Mouse (Mus musculus) forebrain, embryonic 13.5 days (tissue): ENCODE data around the gene Mpzl1. TPM values are rescaled to one million over a fixed set of nuclear protein-coding genes. Genes with fewer than 3 reads are reported as not detected.

Experiments used
- ATAC-seq: fragments of 200-750 bp; cut with Nextera tagmentation; 2 replicates; pipeline ENCODE4 v1.8.0; 2017
- H3K27ac ChIP-seq: fragments of 300-500 bp; sonication (generic); 2 replicates; pipeline ENCODE4 v1.5.1; 2015; ENCODE audit warnings: inconsistent platforms, mild to moderate bottlenecking, moderate library complexity
- H3K27me3 ChIP-seq: fragments of 300-500 bp; sonication (generic); 2 replicates; pipeline ENCODE4 v1.6.1; 2015; ENCODE audit warnings: mild to moderate bottlenecking, inconsistent platforms
- H3K36me3 ChIP-seq: fragments of 300-500 bp; sonication (generic); 2 replicates; pipeline ENCODE4 v1.6.1; 2015; ENCODE audit warnings: mild to moderate bottlenecking, inconsistent platforms; ENCODE audit not compliant: poor library complexity, severe bottlenecking
- H3K4me1 ChIP-seq: fragments of 300-500 bp; sonication (generic); 2 replicates; pipeline ENCODE4 v1.6.1; 2015; ENCODE audit warnings: inconsistent platforms
- H3K4me2 ChIP-seq: fragments of 300-500 bp; sonication (generic); 2 replicates; pipeline ENCODE4 v1.6.1; 2015; ENCODE audit warnings: inconsistent platforms, mild to moderate bottlenecking, moderate library complexity
- H3K4me3 ChIP-seq: fragments of 300-500 bp; sonication (generic); 2 replicates; pipeline ENCODE4 v1.5.1; 2015; ENCODE audit warnings: mild to moderate bottlenecking, inconsistent platforms
- H3K9ac ChIP-seq: fragments of 300-500 bp; sonication (generic); 2 replicates; pipeline ENCODE4 v1.6.1; 2015; ENCODE audit warnings: mild to moderate bottlenecking, inconsistent platforms
- H3K9me3 ChIP-seq: fragments of 300-500 bp; sonication (generic); replicated peaks from 2 replicates; pipeline ENCODE4 v1.6.1; 2016; ENCODE audit warnings: inconsistent platforms
- WGBS: fragments of 180-500 bp; shearing (Covaris S2); methylation state at CpG from one replicate; pipeline ENCODE4 v1.1.7; 2015; 5-methylcytosine and 5-hydroxymethylcytosine counted together
- polyA plus RNA-seq: library from polyadenylated mRNA; unstranded; fragments of >200 nt; fragmentation: Nextera tagmentation; extraction: Ambion mirVana; gene quantifications from 2 replicates; pipeline ENCODE4 v1.2.1, GENCODE M21; 2015

Mpzl1 gene
- polyA plus RNA-seq, 1 experiment from 2014 or later = 131 TPM

- Histone ChIP-seq H3K9me3 (no peaks in the 10 kb centered on the region), H3K9ac (no peak overlapping the region), H3K27ac (peak overlapping the region; percentile 59; the same call in 1 of the 2 replicates), H3K4me1 (peaks cover 21% of the 10 kb centered on the region), H3K4me2 (0 out of 2 replicates have a peak overlapping the region, but pooled peaks have one; percentile 19), H3K4me3 (no peak overlapping the region), H3K27me3 (no peaks in the 10 kb centered on the region), H3K36me3 (peaks cover 44% of the 10 kb centered on the region)
- WGBS = 39% methylated on average over 7 of the region's 7 CpGs
- peak; percentile 33; the same call in 1 of the 2 replicates for ATAC-seq
Observed at GRCm38 (mm10) chr1:165609495-165610320, 24.6 kb downstream of the Mpzl1 start.

DNA sequence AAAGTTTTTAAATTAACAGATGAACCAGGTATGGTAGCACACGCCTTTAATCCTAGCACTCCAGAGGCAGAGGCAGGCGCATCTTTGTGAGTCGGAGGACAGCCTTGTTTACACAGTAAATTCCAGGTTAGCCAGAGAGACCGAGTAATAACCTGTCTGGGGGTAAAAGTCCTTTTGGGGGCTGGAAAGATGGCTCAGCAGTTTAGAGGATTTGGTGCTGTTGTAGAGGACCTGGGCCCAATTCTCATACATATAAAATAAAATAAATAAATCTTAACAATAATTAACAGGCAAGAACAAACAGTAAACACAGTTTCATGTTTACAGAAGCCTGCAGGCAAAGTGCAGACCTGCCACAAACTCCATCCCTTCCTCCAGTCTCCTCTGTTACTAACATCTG, 25.4 kb downstream of the Mpzl1 start:
- Histone ChIP-seq H3K9me3 (no peaks in the 10 kb centered on the region), H3K27me3 (no peaks in the 10 kb centered on the region), H3K4me2 (no peak overlapping the region), H3K27ac (no peak overlapping the region), H3K36me3 (peaks cover 44% of the 10 kb centered on the region), H3K4me3 (no peak overlapping the region), H3K9ac (no peak overlapping the region), H3K4me1 (peaks cover 21% of the 10 kb centered on the region)
- ATAC-seq = no peak
- 91% methylated on average over 4 of the region's 4 CpGs for WGBS

DNA sequence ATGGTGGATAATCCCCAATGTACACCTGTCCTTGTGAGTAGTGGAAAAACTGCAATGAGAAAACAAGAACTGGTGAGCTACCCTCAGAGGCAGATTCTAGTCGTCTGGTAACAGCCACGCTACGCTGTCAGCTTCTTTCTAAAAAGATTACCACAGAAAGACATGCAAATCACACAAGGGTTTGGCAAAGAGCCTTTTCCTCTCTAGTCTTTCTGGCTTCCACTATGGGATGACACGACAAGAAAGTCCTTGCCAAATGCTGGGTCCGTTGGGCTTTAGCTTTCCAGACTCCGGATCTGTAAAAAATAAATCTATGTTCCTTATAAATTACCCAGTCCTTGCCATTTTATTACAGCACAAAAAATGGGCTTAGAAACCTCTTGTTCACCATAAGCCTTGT, 28.6 kb downstream of the Mpzl1 start:
- H3K9me3 ChIP-seq = no peaks in the 10 kb centered on the region
- H3K4me1 ChIP-seq = peaks cover 15% of the 10 kb centered on the region
- no peak for ATAC-seq
- H3K9ac ChIP-seq = no peak overlapping the region
- H3K27me3 ChIP-seq = no peaks in the 10 kb centered on the region
- no peak overlapping the region for H3K27ac ChIP-seq
- no peak overlapping the region for H3K4me3 ChIP-seq
- 89% methylated on average over 6 of the region's 6 CpGs for whole genome bisulfite sequencing
- H3K4me2 ChIP-seq = no peak overlapping the region
- H3K36me3 ChIP-seq = peaks cover 69% of the 10 kb centered on the region

GRCm38 (mm10) chr1:165605108-165605507, 29.2 kb downstream of the Mpzl1 start:
- Histone ChIP-seq H3K27ac (no peak overlapping the region), H3K27me3 (no peaks in the 10 kb centered on the region), H3K4me3 (no peak overlapping the region), H3K9ac (no peak overlapping the region), H3K9me3 (no peaks in the 10 kb centered on the region), H3K4me2 (no peak overlapping the region), H3K4me1 (peaks cover 8% of the 10 kb centered on the region), H3K36me3 (peaks cover 69% of the 10 kb centered on the region)
- 88% methylated on average over 3 of the region's 3 CpGs for WGBS
- ATAC-seq = no peak

GRCm38 (mm10) chr1:165604203-165604602, 30.1 kb downstream of the Mpzl1 start:
- Histone ChIP-seq H3K4me2 (no peak overlapping the region), H3K4me3 (no peak overlapping the region), H3K9ac (no peak overlapping the region), H3K9me3 (no peaks in the 10 kb centered on the region), H3K27ac (no peak overlapping the region), H3K27me3 (no peaks in the 10 kb centered on the region), H3K36me3 (peaks cover 69% of the 10 kb centered on the region), H3K4me1 (no peaks in the 10 kb centered on the region)
- WGBS = 89% methylated on average over 8 of the region's 8 CpGs
- no peak for ATAC-seq

- no peaks in the 10 kb centered on the region for H3K4me1 ChIP-seq
- peaks cover 75% of the 10 kb centered on the region for H3K36me3 ChIP-seq
- WGBS = 88% methylated on average over 14 of the region's 14 CpGs
- no peak overlapping the region for H3K27ac ChIP-seq
- H3K4me3 ChIP-seq = no peak overlapping the region
- H3K9me3 ChIP-seq = no peaks in the 10 kb centered on the region
- ATAC-seq = no peak
- H3K9ac ChIP-seq = no peak overlapping the region
- no peaks in the 10 kb centered on the region for H3K27me3 ChIP-seq
- no peak overlapping the region for H3K4me2 ChIP-seq
Observed at GRCm38 (mm10) chr1:165603218-165603617, 31.1 kb downstream of the Mpzl1 start.

GRCm38 (mm10) chr1:165601775-165602280, 32.5 kb downstream of the Mpzl1 start:
- Histone ChIP-seq H3K9ac (no peak overlapping the region), H3K27me3 (no peaks in the 10 kb centered on the region), H3K4me2 (no peak overlapping the region), H3K9me3 (no peaks in the 10 kb centered on the region), H3K27ac (no peak overlapping the region), H3K4me1 (no peaks in the 10 kb centered on the region), H3K4me3 (no peak overlapping the region), H3K36me3 (peaks cover 67% of the 10 kb centered on the region)
- WGBS = 81% methylated on average over 9 of the region's 10 CpGs
- no peak for ATAC-seq

GRCm38 (mm10) chr1:165594699-165595421, 39.5 kb downstream of the Mpzl1 start:
- WGBS = 95% methylated on average over 15 of the region's 15 CpGs
- H3K4me2 ChIP-seq = no peak overlapping the region
- ATAC-seq = no peak

GRCm38 (mm10) chr1:165592295-165593082, 41.8 kb downstream of the Mpzl1 start:
- peaks cover 61% of the 10 kb centered on the region for H3K36me3 ChIP-seq
- no peak overlapping the region for H3K27ac ChIP-seq
- H3K9ac ChIP-seq = no peak overlapping the region
- H3K4me3 ChIP-seq = no peak overlapping the region
- no peaks in the 10 kb centered on the region for H3K9me3 ChIP-seq
- no peak overlapping the region for H3K4me2 ChIP-seq
- ATAC-seq = no peak
- no peaks in the 10 kb centered on the region for H3K27me3 ChIP-seq
- no peaks in the 10 kb centered on the region for H3K4me1 ChIP-seq
- WGBS = 93% methylated on average over 14 of the region's 14 CpGs

More at GRCm38 (mm10) chr1:165594699-165595421, 39.5 kb downstream of the Mpzl1 start:
- peaks cover 74% of the 10 kb centered on the region for H3K36me3 ChIP-seq
- H3K27ac ChIP-seq = no peak overlapping the region
- H3K4me1 ChIP-seq = no peaks in the 10 kb centered on the region
- H3K9me3 ChIP-seq = no peaks in the 10 kb centered on the region
- no peak overlapping the region for H3K9ac ChIP-seq
- H3K27me3 ChIP-seq = no peaks in the 10 kb centered on the region
- no peak overlapping the region for H3K4me3 ChIP-seq

DNA sequence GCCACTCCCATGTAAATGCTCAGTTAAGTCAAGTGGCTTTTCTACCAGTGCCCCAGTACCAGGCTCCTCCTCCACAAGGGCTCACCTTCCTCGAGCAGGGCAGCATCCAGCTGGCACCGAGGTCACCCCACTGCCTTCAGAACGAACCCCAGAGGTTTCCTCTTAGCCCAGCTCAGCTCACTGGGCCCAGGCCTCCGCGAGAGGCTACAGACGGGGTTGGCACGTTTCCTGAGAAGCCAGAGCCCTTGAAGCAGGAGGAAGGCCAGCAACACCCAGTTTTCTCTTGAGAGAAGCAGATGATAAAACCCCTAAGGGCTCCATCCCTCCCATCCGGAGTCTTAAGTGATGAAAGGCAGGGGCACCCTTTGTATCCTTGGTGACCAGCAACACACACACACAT, 43.6 kb downstream of the Mpzl1 start:
- peaks cover 52% of the 10 kb centered on the region for H3K36me3 ChIP-seq
- peak; percentile 14; the same call in 1 of the 2 replicates for ATAC-seq
- H3K27me3 ChIP-seq = no peaks in the 10 kb centered on the region
- H3K9ac ChIP-seq = no peak overlapping the region
- no peak overlapping the region for H3K4me3 ChIP-seq
- 85% methylated on average over 8 of the region's 8 CpGs for WGBS
- H3K4me1 ChIP-seq = no peaks in the 10 kb centered on the region
- no peak overlapping the region for H3K27ac ChIP-seq
- H3K4me2 ChIP-seq = no peak overlapping the region
- no peaks in the 10 kb centered on the region for H3K9me3 ChIP-seq

DNA sequence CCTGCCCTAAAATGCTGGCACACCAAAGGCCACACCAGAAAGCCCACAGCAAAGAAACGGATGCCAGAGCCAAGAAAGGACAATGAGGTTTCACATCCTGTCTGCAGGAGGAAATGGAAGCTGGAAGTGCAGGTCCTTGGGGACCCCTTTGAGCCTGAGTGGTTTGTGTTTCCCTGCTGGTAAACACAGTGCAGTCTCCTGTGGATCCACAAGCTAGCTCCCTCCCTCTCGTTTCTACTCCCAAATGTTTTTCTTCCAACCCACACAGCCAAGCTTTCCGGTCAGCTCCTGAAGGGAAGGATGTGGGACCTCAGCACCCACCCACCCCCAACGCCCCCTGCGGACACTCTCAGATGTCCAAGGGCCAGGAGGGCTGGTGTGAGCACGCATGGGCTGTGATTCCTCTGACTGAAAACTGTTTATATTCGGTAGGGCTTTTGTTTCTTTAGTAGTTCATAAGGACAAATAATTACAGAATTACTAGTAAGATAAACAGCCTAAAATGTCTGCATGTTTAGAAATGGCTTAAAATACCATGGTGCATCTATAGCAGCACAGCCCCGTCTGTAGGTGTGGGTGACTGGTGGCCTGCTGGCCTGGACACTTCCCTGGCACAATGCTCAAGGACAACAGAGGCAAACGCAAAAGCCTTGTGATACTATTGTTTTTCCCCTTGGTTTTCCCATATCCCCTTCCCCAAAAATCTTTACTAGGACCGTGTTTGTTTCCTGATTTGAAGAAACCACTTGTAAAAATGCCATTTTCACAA, 44.9 kb downstream of the Mpzl1 start:
- Histone ChIP-seq H3K27ac (no peak overlapping the region), H3K9me3 (no peaks in the 10 kb centered on the region), H3K4me2 (no peak overlapping the region), H3K27me3 (no peaks in the 10 kb centered on the region), H3K36me3 (peaks cover 41% of the 10 kb centered on the region), H3K4me1 (no peaks in the 10 kb centered on the region), H3K9ac (no peak overlapping the region), H3K4me3 (no peak overlapping the region)
- 61% methylated on average over 10 of the region's 10 CpGs for WGBS
- ATAC-seq = no peak
